Mouse (Mus musculus): Measurements from ENCODE around the gene Lmna.

The Lmna gene

GRCm38 (mm10) chr3:88523027-88523426 is 13.3 kb upstream of the Lmna start:
- no peak for DNase-seq (ENCODE audit: low read depth in 2 of 2, low spot score in 2 of 2)

- peak; percentile 72 to 78 for DNase-seq (ENCODE audit: low read depth in 2 of 2, low spot score in 2 of 2)
These were observed 12.1 kb upstream of the Lmna start for GRCm38 (mm10) chr3:88521803-88522331.

- no peak for DNase-seq (ENCODE audit: low read depth in 2 of 2, low spot score in 2 of 2)
These were observed 11.4 kb upstream of the Lmna start for GRCm38 (mm10) chr3:88521156-88521555.

- no peak for DNase-seq (ENCODE audit: low read depth in 2 of 2, low spot score in 2 of 2)
These were observed 10.3 kb upstream of the Lmna start for GRCm38 (mm10) chr3:88520078-88520477.

- no peak for DNase-seq (ENCODE audit: low read depth in 2 of 2, low spot score in 2 of 2)
These were observed 8.7 kb upstream of the Lmna start for GRCm38 (mm10) chr3:88518411-88518810.

GRCm38 (mm10) chr3:88516407-88516806 is 6.7 kb upstream of the Lmna start:
- no peak for DNase-seq (ENCODE audit: low read depth in 2 of 2, low spot score in 2 of 2)

GRCm38 (mm10) chr3:88515095-88515386 is 5.3 kb upstream of the Lmna start:
- DNase-seq (ENCODE audit: low read depth in 2 of 2, low spot score in 2 of 2): no peak

GRCm38 (mm10) chr3:88514231-88515094 is 4.7 kb upstream of the Lmna start:
- DNase-seq (ENCODE audit: low read depth in 2 of 2, low spot score in 2 of 2): no peak

- no peak for DNase-seq (ENCODE audit: low read depth in 2 of 2, low spot score in 2 of 2)
These were observed 3.9 kb upstream of the Lmna start for GRCm38 (mm10) chr3:88513546-88514115.

- DNase-seq (ENCODE audit: low read depth in 2 of 2, low spot score in 2 of 2): no peak
These were observed 3.3 kb upstream of the Lmna start for GRCm38 (mm10) chr3:88512896-88513545.

GRCm38 (mm10) chr3:88512141-88512895 is 2.6 kb upstream of the Lmna start:
- no peak for DNase-seq (ENCODE audit: low read depth in 2 of 2, low spot score in 2 of 2)

GRCm38 (mm10) chr3:88511559-88511958 is 1.8 kb upstream of the Lmna start:
- no peak for DNase-seq (ENCODE audit: low read depth in 2 of 2, low spot score in 2 of 2)

GRCm38 (mm10) chr3:88510421-88511289 is 899 bp upstream of the Lmna start:
- no peak for DNase-seq (ENCODE audit: low read depth in 2 of 2, low spot score in 2 of 2)

GRCm38 (mm10) chr3:88509250-88509649 is 506 bp downstream of the Lmna start:
- no peak for DNase-seq (ENCODE audit: low read depth in 2 of 2, low spot score in 2 of 2)

GRCm38 (mm10) chr3:88505765-88506164 is 4.0 kb downstream of the Lmna start:
- no peak for DNase-seq (ENCODE audit: low read depth in 2 of 2, low spot score in 2 of 2)

GRCm38 (mm10) chr3:88505081-88505480 is 4.7 kb downstream of the Lmna start:
- DNase-seq (ENCODE audit: low read depth in 2 of 2, low spot score in 2 of 2): no peak

- DNase-seq (ENCODE audit: low read depth in 2 of 2, low spot score in 2 of 2): no peak
These were observed 5.6 kb downstream of the Lmna start for GRCm38 (mm10) chr3:88503881-88504746.

- no peak for DNase-seq (ENCODE audit: low read depth in 2 of 2, low spot score in 2 of 2)
These were observed 6.3 kb downstream of the Lmna start for GRCm38 (mm10) chr3:88503505-88503863.

GRCm38 (mm10) chr3:88502641-88503504 is 6.9 kb downstream of the Lmna start:
- DNase-seq (ENCODE audit: low read depth in 2 of 2, low spot score in 2 of 2): peak in 1 of 2 experiments; percentile 41

Data from CD8-positive naive resting alpha-beta T cell, adult 2 months (primary cell).